Mouse (Mus musculus): ENCODE measurements around the gene Dact1.

Gene Dact1

GRCm38 (mm10) chr12:71337025-71337582, 27.4 kb downstream of the Dact1 start:
- DNase-seq (ENCODE audit: low read depth, low spot score), result no peak

GRCm38 (mm10) chr12:71337896-71338463, 28.3 kb downstream of the Dact1 start:
- no peak for DNase-seq (ENCODE audit: low read depth, low spot score)

GRCm38 (mm10) chr12:71339142-71339848, 29.6 kb downstream of the Dact1 start:
- DNase-seq (ENCODE audit: low read depth, low spot score), result no peak

- no peak for DNase-seq (ENCODE audit: low read depth, low spot score)
Measured at GRCm38 (mm10) chr12:71342397-71342796, 32.7 kb downstream of the Dact1 start.

GRCm38 (mm10) chr12:71345471-71345870, 35.8 kb downstream of the Dact1 start:
- DNase-seq (ENCODE audit: low read depth, low spot score), result no peak

- DNase-seq (ENCODE audit: low read depth, low spot score), result no peak
Measured at GRCm38 (mm10) chr12:71346071-71346470, 36.4 kb downstream of the Dact1 start.

- no peak for DNase-seq (ENCODE audit: low read depth, low spot score)
Measured at GRCm38 (mm10) chr12:71348401-71348896, 38.8 kb downstream of the Dact1 start.

- no peak for DNase-seq (ENCODE audit: low read depth, low spot score)
Measured at GRCm38 (mm10) chr12:71350077-71350476, 40.4 kb downstream of the Dact1 start.

- no peak for DNase-seq (ENCODE audit: low read depth, low spot score)
Measured at GRCm38 (mm10) chr12:71354656-71355055, 45.0 kb downstream of the Dact1 start.

GRCm38 (mm10) chr12:71355092-71355491, 45.4 kb downstream of the Dact1 start:
- no peak for DNase-seq (ENCODE audit: low read depth, low spot score)

- no peak for DNase-seq (ENCODE audit: low read depth, low spot score)
Measured at GRCm38 (mm10) chr12:71361616-71362015, 51.9 kb downstream of the Dact1 start.

GRCm38 (mm10) chr12:71362425-71362824, 52.7 kb downstream of the Dact1 start:
- DNase-seq (ENCODE audit: low read depth, low spot score), result no peak

- no peak for DNase-seq (ENCODE audit: low read depth, low spot score)
Measured at GRCm38 (mm10) chr12:71364106-71364505, 54.4 kb downstream of the Dact1 start.

- DNase-seq (ENCODE audit: low read depth, low spot score), result no peak
Measured at GRCm38 (mm10) chr12:71364531-71364930, 54.8 kb downstream of the Dact1 start.

- DNase-seq (ENCODE audit: low read depth, low spot score), result no peak
Measured at GRCm38 (mm10) chr12:71365208-71365607, 55.5 kb downstream of the Dact1 start.

- DNase-seq (ENCODE audit: low read depth, low spot score), result no peak
Measured at GRCm38 (mm10) chr12:71366175-71366574, 56.5 kb downstream of the Dact1 start.

GRCm38 (mm10) chr12:71368631-71369030, 58.9 kb downstream of the Dact1 start:
- DNase-seq (ENCODE audit: low read depth, low spot score), result no peak

All from embryo, embryonic 11.5 days (tissue).